ENCODE assay signal across 8 mouse cellular contexts in the genomic region with DNA sequence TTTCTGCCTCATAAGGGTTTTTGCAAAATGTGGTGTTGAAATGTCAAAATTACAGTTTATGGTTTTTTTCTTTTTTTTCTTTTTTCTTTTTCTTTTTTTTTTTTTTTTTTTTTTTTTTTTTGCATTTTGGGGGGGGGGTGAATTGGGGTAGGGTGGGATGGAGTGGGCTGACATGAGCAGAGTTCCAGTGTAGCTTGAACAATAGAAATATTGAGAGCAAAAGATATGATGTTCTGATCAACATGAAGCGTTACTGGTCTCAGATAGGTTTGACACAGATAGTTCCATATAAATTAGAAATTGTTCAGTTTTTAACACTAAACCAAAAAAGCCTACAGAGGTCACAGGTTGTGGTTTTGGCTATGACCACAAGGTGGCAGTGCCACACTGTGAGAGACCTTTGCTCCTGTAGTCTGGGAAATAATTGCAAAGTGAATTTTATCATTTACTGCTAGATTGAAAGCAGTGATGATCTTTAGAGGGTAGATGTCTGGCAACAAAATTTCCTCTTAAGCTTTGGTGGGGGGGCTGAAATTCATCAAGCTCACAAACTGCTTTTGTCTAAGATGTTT. TPM values are rescaled to one million over a fixed set of nuclear protein-coding genes. Genes with fewer than 3 reads are reported as not detected.
A peak's percentile ranks its signal among the peaks of the same experiment; 100 is the strongest.
DNase-seq lines count a peak whose midpoint lies in the region; ATAC-seq lines count a peak whose summit lies in the region.

No protein-coding gene starts in this region.

- no peak for ATAC-seq in frontal cortex, adult (ENCODE audit: low TSS enrichment)
- peak; percentile 84 for ATAC-seq in granulocyte monocyte progenitor cell, adult 5-6 weeks (replicated peaks; ENCODE audit: poor library complexity, severe bottlenecking)

- peak; percentile 8 to 60 for DNase-seq in frontal cortex, postnatal 14 days (ENCODE audit: low spot score in 2 of 2)
- DNase-seq in MN1 (ENCODE audit: low spot score), result peak; percentile 29
- peak; percentile 79 to 84 for DNase-seq in cerebellum, postnatal 10 days
- peak; percentile 45 for DNase-seq in layer of hippocampus, adult 9-10 months (ENCODE audit: low spot score)
- DNase-seq in lung, postnatal 4 days, result peak; percentile 21 to 41
- DNase-seq in right cerebral cortex, postnatal 10 days (ENCODE audit: low spot score in 2 of 2), result peak; percentile 58 to 69

RNA-seq across cellular contexts. Expression of gene Adcyap1, which starts 40.5 kb away (rescaled TPM):
- total RNA-seq in granulocyte monocyte progenitor cell, adult 5-6 weeks (2014; fragmentation: Nextera tagmentation), result not detected in 2 replicates
- not detected in 2 replicates for total RNA-seq in granulocyte monocyte progenitor cell, adult 5-6 weeks (2017)

Comparison
In these comparisons a context has a peak if more than half of its experiments do, and no peak if none do; other contexts are left out.
1. DNase-seq: peak in every context shown above with its lines; median percentile 82 in cerebellum, postnatal 10 days; 64 in right cerebral cortex, postnatal 10 days; 45 in layer of hippocampus, adult 9-10 months; 34 in frontal cortex, postnatal 14 days; 31 in lung, postnatal 4 days; 29 in MN1.